Mouse (Mus musculus): Measurements from ENCODE around the gene Tekt1. TPM values are rescaled to one million over a fixed set of nuclear protein-coding genes. Genes with fewer than 3 reads are reported as not detected.

Tekt1 gene
- polyA plus RNA-seq, 2 experiments = not detected

DNA sequence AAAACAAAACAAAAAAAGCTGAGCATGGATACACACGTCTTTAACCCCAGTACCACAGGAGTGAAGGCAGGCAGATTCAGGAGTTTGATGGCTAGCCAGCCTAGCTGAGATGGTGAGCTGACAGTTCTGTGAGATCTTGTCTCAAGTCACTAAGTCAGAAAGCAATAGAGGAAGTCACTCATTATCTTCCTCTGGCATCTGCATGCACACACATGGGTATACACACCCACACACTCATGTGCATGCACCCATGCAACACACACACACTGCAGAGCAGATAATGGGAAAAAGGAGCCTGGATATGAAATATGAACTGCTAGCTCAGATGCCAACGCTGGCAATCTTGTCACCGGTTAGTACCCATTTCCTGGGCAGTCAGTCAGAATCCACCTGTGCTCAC lies 31.0 kb upstream of the Tekt1 start:
- Histone ChIP-seq H3K4me3 (ENCODE audit: insufficient read depth in 1 of 2, low read depth in 2 of 2, low read length in 2 of 2) (no peak overlapping the region), H3K27ac (no peak overlapping the region), H3K9me3 (ENCODE audit: control insufficient read depth, low read length) (no peaks in the 10 kb centered on the region), H3K4me2 (ENCODE audit: low read depth) (no peak overlapping the region), H3K36me3 (replicated peaks; ENCODE audit: control insufficient read depth, insufficient read depth, low read depth) (no peaks in the 10 kb centered on the region), H3K9ac (replicated peaks) (no peak overlapping the region), H3K27me3 (ENCODE audit: control insufficient read depth, insufficient read depth, low read length) (no peaks in the 10 kb centered on the region), H3K4me1 (replicated peaks; ENCODE audit: control insufficient read depth in 2 of 2, insufficient read depth in 2 of 2, low read length in 1 of 2) (0 out of 4 replicates have a peak, but pooled peaks cover 0 to 2% of the 10 kb centered on the region in 2 experiments)
- DNase-seq (ENCODE audit: low read depth in 3 of 3, low spot score in 3 of 3) = no peak
- no peak for ATAC-seq (ENCODE audit: insufficient read depth)
- no peak for TF ChIP-seq CTCF (IDR thresholded peaks at IDR 0.05; ENCODE audit: low read depth)
- TF ChIP-seq EP300 (IDR thresholded peaks at IDR 0.05; ENCODE audit: low read depth) = no peak
- 45% methylated on average over 3 of the region's 3 CpGs for WGBS (ENCODE audit: insufficient replicate concordance)

DNA sequence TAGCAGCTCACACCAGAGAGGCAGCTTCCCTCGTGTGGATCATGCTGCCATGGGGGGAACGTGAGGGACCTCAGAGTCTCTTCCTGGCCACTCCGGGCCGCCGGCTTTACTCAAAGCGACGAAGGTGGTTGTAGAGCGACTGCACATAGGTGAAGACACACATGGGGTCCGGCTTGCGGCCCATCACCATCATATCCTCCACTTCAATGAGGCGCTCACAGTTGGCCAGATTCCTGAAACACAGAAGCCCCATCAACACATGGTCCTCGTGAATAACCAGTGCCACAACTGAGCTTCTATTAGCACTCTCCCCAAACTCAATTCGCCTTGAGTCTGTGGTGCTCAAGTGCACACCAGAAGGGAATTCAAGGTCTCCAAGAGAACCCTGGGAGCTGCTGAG lies 28.9 kb upstream of the Tekt1 start:
- no peak overlapping the region for H3K4me3 ChIP-seq (ENCODE audit: insufficient read depth in 1 of 2, low read depth in 2 of 2, low read length in 2 of 2)
- H3K9ac ChIP-seq (replicated peaks) = no peak overlapping the region
- no peaks in the 10 kb centered on the region for H3K9me3 ChIP-seq (ENCODE audit: control insufficient read depth, low read length)
- TF ChIP-seq CTCF (IDR thresholded peaks at IDR 0.05; ENCODE audit: low read depth) (no peak), EP300 (IDR thresholded peaks at IDR 0.05; ENCODE audit: low read depth) (no peak)
- H3K4me1 ChIP-seq (replicated peaks; ENCODE audit: control insufficient read depth in 2 of 2, insufficient read depth in 2 of 2, low read length in 1 of 2) = 0 out of 4 replicates have a peak, but pooled peaks cover 0 to 2% of the 10 kb centered on the region in 2 experiments
- no peak overlapping the region for H3K4me2 ChIP-seq (ENCODE audit: low read depth)
- no peaks in the 10 kb centered on the region for H3K27me3 ChIP-seq (ENCODE audit: control insufficient read depth, insufficient read depth, low read length)
- DNase-seq (ENCODE audit: low read depth in 3 of 3, low spot score in 3 of 3) (no peak), ATAC-seq (ENCODE audit: insufficient read depth) (no peak)
- 74% methylated on average over 13 of the region's 13 CpGs for WGBS (ENCODE audit: insufficient replicate concordance)
- no peaks in the 10 kb centered on the region for H3K36me3 ChIP-seq (replicated peaks; ENCODE audit: control insufficient read depth, insufficient read depth, low read depth)
- H3K27ac ChIP-seq = no peak overlapping the region

DNA sequence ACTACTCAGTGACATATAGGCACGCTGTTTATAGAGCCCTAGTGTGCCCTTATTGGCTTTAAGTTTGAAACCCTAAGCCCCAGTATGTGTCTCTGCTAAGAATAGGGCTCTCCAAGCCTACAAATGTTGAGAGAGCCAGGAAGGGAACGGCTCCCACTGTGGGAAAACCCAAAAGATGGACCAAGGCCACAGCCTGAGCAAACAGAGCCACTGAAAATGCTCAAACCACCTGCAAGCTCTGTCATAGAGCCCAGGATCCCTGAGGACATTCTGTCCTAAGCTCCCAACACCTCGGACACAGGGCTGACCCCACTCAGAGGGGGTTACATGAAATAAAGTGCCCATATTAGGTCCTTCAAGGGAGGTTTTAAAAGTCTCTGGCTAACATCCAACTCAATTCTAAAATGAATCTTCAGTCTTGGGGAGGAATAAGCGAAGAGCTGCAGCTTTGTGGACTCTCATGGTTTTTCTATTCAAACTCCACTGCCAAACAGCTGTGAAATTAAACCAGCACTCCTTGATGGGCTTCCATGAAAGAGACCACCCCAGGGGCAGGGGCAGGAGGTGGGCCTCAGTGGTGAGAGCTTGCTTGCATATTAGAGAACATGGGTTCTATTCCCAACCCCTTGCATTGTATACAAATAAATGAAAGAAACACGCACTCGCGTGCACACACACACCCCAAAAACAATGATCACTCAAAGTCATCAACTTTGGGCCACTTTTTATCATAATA lies 27.3 kb upstream of the Tekt1 start:
- no peak for DNase-seq (ENCODE audit: low read depth in 3 of 3, low spot score in 3 of 3)
- H3K9me3 ChIP-seq (ENCODE audit: control insufficient read depth, low read length) = no peaks in the 10 kb centered on the region
- ATAC-seq (ENCODE audit: insufficient read depth) = no peak
- no peaks in the 10 kb centered on the region for H3K27me3 ChIP-seq (ENCODE audit: control insufficient read depth, insufficient read depth, low read length)
- H3K36me3 ChIP-seq (replicated peaks; ENCODE audit: control insufficient read depth, insufficient read depth, low read depth) = no peaks in the 10 kb centered on the region
- no peak for TF ChIP-seq CTCF (IDR thresholded peaks at IDR 0.05; ENCODE audit: low read depth)
- no peak for TF ChIP-seq EP300 (IDR thresholded peaks at IDR 0.05; ENCODE audit: low read depth)
- no peaks in the 10 kb centered on the region for H3K4me1 ChIP-seq (replicated peaks; ENCODE audit: control insufficient read depth in 2 of 2, insufficient read depth in 2 of 2, low read length in 1 of 2)
- H3K4me2 ChIP-seq (ENCODE audit: low read depth) = no peak overlapping the region
- H3K9ac ChIP-seq (replicated peaks) = no peak overlapping the region
- H3K27ac ChIP-seq = no peak overlapping the region
- 68% methylated on average over 7 of the region's 7 CpGs for WGBS (ENCODE audit: insufficient replicate concordance)
- H3K4me3 ChIP-seq (ENCODE audit: insufficient read depth in 1 of 2, low read depth in 2 of 2, low read length in 2 of 2) = no peak overlapping the region

DNA sequence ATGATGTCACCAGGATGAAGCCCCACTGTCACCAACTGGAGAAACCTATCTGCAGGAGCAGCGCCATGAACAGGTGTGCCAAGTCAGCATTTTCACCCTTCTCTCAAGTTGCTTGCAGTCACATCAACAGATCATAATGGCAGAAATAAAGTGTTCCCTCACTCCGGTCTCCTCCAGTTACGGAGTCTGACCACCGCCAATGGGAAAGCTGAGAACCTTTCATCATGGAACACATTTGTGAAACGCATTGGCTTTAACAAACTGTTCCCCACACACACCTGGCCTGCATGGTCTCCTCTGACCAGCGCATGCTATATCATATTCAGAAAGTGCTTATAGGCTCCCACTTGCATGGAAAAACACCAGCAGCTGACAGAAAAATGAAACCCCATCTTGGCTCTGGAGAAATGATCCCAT lies 25.9 kb upstream of the Tekt1 start:
- 79% methylated on average over 6 of the region's 6 CpGs for WGBS (ENCODE audit: insufficient replicate concordance)

DNA sequence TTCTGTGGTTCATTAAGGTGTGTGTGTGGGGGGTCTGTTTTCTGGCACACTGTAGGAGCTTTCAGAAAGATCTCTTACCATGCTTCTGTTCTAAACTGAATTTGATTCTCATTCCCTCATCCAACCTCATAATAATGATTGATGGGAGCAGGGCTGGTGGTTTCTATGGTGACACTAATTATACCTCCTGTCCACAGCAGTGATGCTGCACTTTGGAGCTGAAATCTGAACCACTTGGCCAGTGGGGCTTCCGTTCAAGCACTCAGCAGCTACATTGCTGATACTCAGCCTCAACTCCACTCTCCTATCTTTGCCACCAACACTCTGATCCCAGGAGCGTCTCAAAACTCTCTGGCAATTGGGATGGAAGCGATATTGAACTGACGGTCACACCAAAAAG lies 17.1 kb upstream of the Tekt1 start:
- H3K4me3 ChIP-seq (ENCODE audit: insufficient read depth in 1 of 2, low read depth in 2 of 2, low read length in 2 of 2) = no peak overlapping the region
- TF ChIP-seq CTCF (IDR thresholded peaks at IDR 0.05; ENCODE audit: low read depth) (no peak), EP300 (IDR thresholded peaks at IDR 0.05; ENCODE audit: low read depth) (no peak)
- H3K27ac ChIP-seq = no peak overlapping the region
- H3K9me3 ChIP-seq (ENCODE audit: control insufficient read depth, low read length) = no peaks in the 10 kb centered on the region
- DNase-seq (ENCODE audit: low read depth in 3 of 3, low spot score in 3 of 3) (no peak), ATAC-seq (ENCODE audit: insufficient read depth) (no peak)
- WGBS (ENCODE audit: insufficient replicate concordance) = 60% methylated on average over 4 of the region's 4 CpGs
- no peaks in the 10 kb centered on the region for H3K4me1 ChIP-seq (replicated peaks; ENCODE audit: control insufficient read depth in 2 of 2, insufficient read depth in 2 of 2, low read length in 1 of 2)
- H3K36me3 ChIP-seq (replicated peaks; ENCODE audit: control insufficient read depth, insufficient read depth, low read depth) = no peaks in the 10 kb centered on the region
- no peak overlapping the region for H3K4me2 ChIP-seq (ENCODE audit: low read depth)
- no peak overlapping the region for H3K9ac ChIP-seq (replicated peaks)
- H3K27me3 ChIP-seq (ENCODE audit: control insufficient read depth, insufficient read depth, low read length) = no peaks in the 10 kb centered on the region

More for the DNA sequence above, 25.9 kb upstream of the Tekt1 start:
- Histone ChIP-seq H3K4me2 (ENCODE audit: low read depth) (no peak overlapping the region), H3K4me3 (ENCODE audit: insufficient read depth in 1 of 2, low read depth in 2 of 2, low read length in 2 of 2) (no peak overlapping the region), H3K9me3 (ENCODE audit: control insufficient read depth, low read length) (no peaks in the 10 kb centered on the region), H3K36me3 (replicated peaks; ENCODE audit: control insufficient read depth, insufficient read depth, low read depth) (no peaks in the 10 kb centered on the region), H3K4me1 (replicated peaks; ENCODE audit: control insufficient read depth in 2 of 2, insufficient read depth in 2 of 2, low read length in 1 of 2) (no peaks in the 10 kb centered on the region), H3K9ac (replicated peaks) (no peak overlapping the region), H3K27ac (no peak overlapping the region), H3K27me3 (ENCODE audit: control insufficient read depth, insufficient read depth, low read length) (no peaks in the 10 kb centered on the region)
- ATAC-seq (ENCODE audit: insufficient read depth) (no peak), DNase-seq (ENCODE audit: low read depth in 3 of 3, low spot score in 3 of 3) (no peak)
- TF ChIP-seq EP300 (IDR thresholded peaks at IDR 0.05; ENCODE audit: low read depth) (no peak), CTCF (IDR thresholded peaks at IDR 0.05; ENCODE audit: low read depth) (no peak)

Measured in liver, embryonic 14.5 days (tissue).